Mouse (Mus musculus) embryo, embryonic 10 days (tissue): Measurements from ENCODE around the gene Spata31d1b.

Experiments used
- DNase-seq: peaks from one replicate; pipeline ENCODE4 v3.0.0-alpha.2; 2015; ENCODE audit warnings: low spot score

Spata31d1b gene

DNA sequence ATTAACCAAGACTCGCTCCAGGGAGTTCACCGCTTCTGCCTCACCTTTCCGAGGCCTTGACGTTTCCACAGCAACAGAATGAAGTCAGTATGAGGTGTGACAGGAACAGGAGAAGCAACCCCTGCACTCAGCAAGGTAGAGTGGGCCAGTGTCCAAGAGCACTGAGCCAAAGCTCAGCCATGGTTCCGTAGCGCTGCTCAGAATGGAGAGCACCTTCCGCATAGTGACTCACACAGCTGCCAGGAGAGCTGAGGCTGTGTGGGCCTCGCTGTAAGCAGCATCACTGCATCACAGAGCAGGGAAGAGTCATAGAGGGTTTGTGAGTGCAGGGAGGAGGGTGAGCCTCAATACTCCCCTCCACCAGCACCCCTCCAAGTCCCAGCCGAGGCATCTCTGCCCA lies 34.6 kb downstream of the Spata31d1b start, which contains the start of gene 1700014D04Rik:
TSS of gene 1700014D04Rik (minus strand) at position 42 of the 400 bp plus-strand sequence.
- no peak for DNase-seq

GRCm38 (mm10) chr13:59750310-59750709 lies 38.2 kb downstream of the Spata31d1b start:
- DNase-seq, result no peak

- no peak for DNase-seq
Measured at GRCm38 (mm10) chr13:59756906-59757305, 44.8 kb downstream of the Spata31d1b start.

DNA sequence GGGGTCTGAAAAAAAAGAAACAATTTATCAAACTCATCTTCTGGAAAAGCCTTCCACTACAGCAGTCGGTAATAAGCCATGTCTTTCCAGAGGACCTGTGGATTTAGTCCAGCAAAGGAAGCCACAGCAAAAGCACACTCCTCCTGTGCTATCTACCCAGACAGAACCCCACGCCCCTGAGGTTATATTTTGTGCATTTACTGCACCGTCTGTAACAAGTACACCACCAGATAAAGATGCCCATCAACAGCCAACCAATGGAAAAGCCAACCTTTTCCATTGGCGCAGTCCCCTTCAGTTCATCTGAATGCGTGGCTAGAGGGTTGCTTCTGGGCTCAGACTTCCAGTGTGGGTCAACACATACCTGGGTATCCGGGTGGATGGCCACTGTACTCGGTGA lies 50.7 kb downstream of the Spata31d1b start:
- no peak for DNase-seq

GRCm38 (mm10) chr13:59766786-59767515 lies 54.9 kb downstream of the Spata31d1b start:
- DNase-seq, result no peak

- no peak for DNase-seq
Measured at GRCm38 (mm10) chr13:59768531-59768930, 56.4 kb downstream of the Spata31d1b start.
